Mouse (Mus musculus) gastrocnemius, postnatal 36 days (tissue): ENCODE data around the gene Kpna7. TPM values are rescaled to one million over a fixed set of nuclear protein-coding genes. Genes with fewer than 3 reads are reported as not detected.
"Not testable (repeated sequence)": the region's sequence is repeated elsewhere in the genome, so short reads cannot be mapped to it uniquely, and the experiment has no call there.

ENCODE experiments used
- DNase-seq, 2 experiments: peaks; one replicate each; pipeline ENCODE4 v3.0.0; 2022
- intact Hi-C: fragments of 180-260 bp; cut with DNase I; formaldehyde crosslinking; loops from one replicate; pipeline ENCODE4 v1.15.1; 2025
- long read RNA-seq, 2 experiments: library from polyadenylated mRNA; stranded (forward); transcript quantifications; one replicate each; pipeline ENCODE4 v2.0.0; 2021
- total RNA-seq, 2 experiments: library from RNA; stranded (reverse); gene quantifications; 2 replicates each; pipeline ENCODE4 v1.2.3; 2021

The Kpna7 gene
- total RNA-seq: not detected
- long read RNA-seq, experiment 1: 0 reads
- long read RNA-seq, experiment 2: 0 reads

DNA sequence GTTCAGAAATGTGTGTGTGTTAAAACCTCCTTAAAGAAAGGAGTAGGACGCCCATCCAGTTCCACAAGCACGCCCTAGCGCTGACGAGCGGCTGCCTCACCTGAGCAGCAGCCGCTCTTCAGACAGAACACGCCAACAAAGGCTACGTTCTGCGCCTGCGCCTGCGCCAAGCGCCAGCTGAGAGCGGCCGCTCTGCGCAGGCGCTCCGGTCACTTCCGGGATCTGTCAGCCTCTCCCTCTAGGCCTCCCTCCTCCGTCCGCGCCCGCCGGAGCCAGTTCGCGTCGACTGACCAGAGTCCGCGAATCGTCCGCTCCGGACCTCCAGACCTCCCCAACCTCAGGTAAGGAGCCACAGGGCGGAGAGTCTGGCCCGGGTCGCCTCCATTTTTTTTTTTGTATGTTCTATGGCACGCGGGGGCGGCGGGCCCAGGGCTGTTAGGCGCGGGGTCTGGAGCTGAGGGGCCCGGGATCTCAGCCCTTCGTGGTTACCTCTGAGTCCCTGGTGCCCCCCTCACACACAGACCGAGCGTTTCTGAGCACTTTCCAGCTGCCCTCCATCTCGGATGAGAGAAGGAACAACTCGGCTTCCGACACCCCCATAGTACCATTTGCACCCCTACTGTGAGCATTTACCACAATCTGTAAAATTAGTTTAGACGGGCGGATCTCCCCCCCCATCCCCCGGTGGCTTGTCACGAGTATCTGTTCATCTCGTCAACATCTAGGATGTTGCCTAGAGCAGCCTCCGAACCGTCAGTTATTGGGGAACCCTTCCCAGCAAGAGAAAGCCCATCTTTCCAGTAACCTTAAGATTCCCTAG lies at the start of gene Kpna7, which contains the start of gene Arpc1a:
Gene Kpna7, minus strand, starts transcription at position 399 of the 820 bp plus-strand sequence.
Gene Arpc1a, plus strand, starts transcription at position 199 of the 820 bp plus-strand sequence.
- intact Hi-C loops: no loop called here
- DNase-seq: peak; percentile 78 to 92

DNA sequence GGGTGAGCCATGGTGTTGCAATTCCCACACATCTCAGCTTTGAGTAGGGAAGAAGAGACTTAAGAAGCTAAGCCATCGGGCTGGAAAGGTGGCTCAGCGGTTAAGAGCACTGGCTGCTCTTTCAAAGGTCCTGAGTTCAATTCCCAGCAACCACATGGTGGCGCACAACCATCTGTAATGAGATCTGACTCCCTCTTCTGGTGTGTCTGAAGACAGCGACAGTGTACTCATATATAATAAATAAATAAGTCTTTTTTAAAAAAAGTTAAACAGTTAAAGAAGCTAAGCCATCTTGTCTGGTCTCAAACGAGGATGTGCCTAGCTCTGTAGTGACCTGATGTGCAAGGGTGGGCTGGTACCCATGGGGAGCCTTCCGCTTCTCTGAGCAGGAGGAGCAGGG lies 49.4 kb upstream of the Kpna7 start:
- DNase-seq, intact Hi-C loops: not testable (repeated sequence)

DNA sequence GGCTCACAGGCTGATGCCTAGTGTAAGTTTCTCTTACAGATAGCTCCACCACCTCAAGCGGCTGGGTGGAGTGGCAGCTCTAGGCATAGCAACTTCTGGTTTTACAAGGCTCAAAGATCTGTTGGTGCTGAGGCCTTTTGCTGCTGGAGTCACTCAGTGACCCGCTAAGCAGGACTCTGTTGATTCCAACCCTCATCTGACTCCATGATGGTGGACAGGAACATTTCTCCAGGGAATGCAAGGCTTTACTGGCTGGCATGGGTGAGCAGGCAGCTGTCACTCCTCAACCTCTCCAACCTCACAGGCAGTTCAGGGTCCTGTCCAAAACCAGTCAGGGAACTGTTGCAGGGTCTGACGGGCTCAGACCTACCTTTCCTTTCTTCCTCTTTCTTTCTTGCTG lies 47.2 kb upstream of the Kpna7 start:
- intact Hi-C loops: no loop called here
- DNase-seq: no peak

DNA sequence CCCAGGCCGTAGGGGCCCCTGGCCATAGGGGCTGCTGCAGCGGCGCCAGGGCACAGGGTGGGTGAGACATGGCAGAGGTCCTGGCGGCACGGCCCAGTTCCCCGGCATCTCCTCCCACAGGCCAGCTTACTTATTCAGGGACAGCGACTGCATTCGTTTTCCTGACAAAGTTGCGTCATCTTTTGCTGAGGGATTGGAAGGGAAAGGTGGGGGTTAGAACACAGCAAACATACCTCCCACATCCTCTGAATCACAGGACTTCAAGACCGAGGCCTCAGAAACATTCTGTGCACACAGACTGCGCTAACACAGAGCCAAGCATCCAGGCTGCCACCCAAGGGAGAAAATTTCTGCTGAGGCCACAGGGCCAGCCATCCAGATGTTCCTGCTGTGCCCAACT lies 46.4 kb upstream of the Kpna7 start:
- intact Hi-C loops: no loop called here
- no peak for DNase-seq

DNA sequence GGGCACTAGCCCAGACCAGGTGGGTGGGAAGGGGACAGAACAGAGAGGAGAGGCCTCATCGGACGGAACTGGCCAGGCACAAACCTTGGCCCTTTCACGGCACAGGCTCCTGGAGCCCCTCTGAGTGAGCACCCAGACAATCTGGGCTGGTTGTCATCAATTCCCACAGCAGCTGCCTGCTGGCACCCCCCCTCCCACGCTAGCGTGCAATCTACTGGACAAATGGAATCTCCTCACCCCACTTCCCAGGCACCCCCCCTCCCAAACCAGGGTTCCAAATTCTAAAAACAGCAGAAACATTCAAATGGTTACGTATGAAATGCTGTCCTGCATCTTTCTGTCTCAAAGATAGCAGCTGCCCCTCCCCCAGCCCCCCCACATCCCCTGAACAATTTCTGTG lies 45.9 kb upstream of the Kpna7 start:
- DNase-seq, intact Hi-C loops: not testable (repeated sequence)

DNA sequence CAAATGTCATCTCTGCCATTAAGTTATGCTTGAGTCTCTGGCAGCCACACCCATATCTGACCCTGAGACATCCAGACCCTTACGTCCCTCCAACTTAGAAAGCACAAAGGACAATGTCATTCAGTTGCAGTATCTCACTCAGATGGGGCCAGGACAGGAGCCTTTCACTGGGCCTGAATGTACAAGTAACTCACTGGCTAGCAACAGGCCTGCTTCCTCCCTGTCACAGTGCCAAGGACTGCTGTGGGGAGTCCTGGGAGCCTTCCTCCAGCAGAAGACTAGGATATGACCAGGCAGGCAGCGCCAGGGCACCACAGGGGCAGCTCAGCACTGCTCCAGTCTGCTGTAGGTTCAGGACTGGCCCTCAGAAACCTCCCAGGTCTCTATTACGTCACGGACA lies 45.3 kb upstream of the Kpna7 start:
- no peak for DNase-seq
- intact Hi-C loops: no loop called here

DNA sequence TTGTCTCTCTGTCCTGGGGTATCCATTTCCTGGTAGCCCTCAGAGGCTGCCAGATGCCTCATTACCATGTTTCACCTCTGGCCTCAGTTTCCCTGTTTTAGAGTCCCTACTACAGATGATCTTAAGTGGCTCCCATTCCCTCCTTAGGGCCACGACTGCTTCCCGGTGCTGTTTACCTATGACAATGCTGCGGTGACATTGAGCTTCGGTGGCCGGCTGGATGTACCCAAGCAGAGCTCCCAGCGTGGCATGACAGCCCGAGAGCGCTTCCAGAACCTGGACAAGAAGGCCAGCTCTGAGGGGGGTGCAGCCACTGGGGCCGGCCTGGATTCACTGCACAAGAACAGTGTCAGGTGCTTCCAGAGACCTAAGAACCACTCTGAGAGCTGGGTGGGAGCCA lies 42.8 kb upstream of the Kpna7 start:
- intact Hi-C loops: no loop called here
- DNase-seq: no peak

DNA sequence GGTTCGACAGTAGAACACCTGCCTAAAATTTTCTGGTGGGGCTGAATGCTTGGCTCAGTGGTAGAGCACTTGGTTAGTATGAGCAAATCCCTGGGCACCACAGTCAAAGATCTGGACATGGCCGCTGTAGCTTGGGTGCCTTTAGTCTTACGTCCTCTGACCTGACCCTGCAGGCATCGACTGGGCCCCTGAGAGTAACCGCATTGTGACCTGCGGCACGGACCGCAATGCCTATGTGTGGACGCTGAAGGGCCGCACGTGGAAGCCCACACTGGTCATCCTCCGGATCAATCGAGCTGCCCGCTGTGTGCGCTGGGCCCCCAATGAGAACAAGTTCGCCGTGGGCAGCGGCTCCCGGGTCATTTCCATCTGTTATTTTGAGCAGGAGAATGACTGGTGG lies 39.6 kb upstream of the Kpna7 start:
- DNase-seq: no peak
- intact Hi-C loops: no loop called here

DNA sequence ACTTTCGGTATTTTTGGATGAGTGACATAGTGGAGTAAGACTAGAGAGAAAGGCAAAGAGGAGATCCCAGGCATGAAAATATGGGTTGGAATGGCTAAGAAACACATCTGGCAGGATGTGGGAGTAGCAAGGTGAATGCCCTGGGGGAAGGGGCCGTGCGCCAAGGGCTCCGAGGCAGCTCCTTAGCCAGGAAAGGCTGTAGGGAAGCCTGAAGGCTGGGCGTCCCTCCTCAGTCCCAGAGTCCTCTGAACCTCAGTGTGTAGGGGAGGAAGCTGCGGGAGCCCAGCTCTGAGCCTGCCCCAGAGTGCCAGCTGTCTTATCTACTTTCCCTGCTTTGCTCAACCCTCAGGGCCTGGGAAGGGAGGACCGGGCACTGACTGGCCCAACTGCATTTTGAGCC lies 37.1 kb upstream of the Kpna7 start:
- no peak for DNase-seq
- intact Hi-C loops: no loop called here

DNA sequence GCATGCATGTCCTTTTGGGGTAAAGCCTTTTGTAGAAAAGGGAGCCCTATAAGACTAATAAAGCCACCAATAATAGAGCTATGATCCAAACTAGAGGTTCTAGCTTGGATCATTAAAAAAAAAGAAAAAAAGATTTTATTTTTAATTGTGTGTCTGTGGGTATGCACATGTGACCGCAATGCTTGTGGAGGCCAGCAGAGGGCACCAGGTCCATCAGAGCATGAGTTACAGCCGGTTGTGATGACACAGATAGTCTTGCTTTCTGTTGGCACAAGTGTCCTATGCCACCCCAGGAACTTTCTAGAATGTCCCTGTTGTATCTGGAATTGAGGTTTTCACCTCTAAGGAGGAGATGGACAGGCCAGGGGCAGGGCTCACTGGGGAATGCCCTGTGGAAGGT lies 35.6 kb upstream of the Kpna7 start:
- intact Hi-C loops: no loop called here
- DNase-seq: no peak

DNA sequence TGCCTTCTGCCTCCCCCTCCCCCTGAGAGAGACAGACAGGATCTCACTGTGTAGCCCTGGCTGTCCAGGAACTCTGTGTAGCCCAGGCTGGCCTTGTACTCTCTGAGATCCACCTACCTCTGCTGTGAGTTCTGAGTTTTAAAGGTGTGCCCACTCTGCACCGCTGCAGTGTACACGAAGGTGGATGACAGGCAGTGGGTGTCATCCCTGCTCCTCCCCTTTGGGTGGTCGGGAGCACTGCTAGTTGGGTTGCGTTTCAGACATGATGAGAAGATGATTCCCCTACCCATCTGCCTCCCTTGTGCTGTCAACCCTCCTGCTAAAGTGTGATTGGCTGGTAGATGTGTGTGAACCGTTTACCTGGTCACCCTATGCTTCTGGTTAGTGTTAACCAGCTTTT lies 34.6 kb upstream of the Kpna7 start:
- no peak for DNase-seq
- intact Hi-C loops: no loop called here

DNA sequence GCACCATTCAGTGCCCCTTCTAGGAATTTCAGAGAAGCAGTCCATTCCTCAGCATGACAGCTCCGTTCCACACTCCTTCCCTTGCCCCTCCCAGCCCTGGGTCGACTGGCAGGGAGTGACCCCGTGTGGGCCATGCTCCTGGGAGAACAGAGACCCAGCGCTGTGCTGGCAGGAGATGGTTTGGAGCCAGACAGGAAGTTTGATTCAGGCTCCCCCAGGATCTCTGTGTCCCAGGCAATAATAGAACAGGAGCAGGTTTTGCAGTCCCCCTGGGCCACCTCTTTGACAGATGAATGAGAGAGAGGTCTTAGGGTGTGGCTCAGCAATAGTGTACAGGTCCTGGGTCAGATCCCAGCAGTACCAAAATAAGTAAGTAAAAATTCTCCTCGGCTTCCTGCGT lies 34.2 kb upstream of the Kpna7 start:
- intact Hi-C loops: no loop called here
- DNase-seq: no peak

DNA sequence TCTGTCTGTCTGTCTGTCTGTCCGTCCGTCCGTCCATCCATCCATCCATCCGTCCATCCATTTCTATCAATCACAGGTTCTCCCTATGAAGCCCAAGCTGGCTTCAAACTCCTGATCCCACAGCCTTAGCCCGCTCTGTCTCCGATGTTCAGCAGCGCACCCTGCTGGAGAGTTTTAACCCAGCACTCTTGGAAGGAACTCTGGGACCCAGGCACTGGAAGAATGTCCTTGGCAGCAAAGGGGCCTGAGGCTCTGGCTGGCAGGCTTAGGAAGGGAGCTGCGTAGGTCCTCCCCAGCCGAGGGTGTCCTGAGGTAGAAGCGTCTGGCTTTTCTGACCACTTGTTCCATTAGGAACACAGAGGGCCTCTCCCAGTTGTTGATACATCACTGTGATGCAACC lies 33.1 kb upstream of the Kpna7 start:
- intact Hi-C loops: no loop called here
- peak; percentile 52 to 65 for DNase-seq

DNA sequence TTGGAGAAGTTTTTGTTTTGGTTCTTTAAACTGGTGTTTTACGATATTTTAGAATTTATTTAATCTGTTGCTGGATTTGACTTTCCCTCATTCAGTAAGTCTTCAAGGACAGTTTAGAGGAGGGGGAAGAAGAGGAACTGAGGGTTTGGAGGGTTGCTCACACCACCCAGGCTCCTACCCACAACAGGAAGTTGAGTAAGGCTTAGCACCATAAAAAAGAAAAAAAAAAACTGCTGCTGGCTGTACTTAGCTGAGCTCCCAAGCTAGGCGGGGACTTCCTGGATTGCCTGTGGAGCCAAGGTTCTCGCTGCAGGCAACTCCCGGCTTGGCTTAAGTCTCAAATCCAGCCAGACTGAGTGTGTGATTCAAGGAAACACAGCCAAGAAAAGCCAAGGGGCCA lies 32.5 kb upstream of the Kpna7 start:
- peak in 1 of 2 experiments; percentile 61 for DNase-seq
- intact Hi-C loops: no loop called here

DNA sequence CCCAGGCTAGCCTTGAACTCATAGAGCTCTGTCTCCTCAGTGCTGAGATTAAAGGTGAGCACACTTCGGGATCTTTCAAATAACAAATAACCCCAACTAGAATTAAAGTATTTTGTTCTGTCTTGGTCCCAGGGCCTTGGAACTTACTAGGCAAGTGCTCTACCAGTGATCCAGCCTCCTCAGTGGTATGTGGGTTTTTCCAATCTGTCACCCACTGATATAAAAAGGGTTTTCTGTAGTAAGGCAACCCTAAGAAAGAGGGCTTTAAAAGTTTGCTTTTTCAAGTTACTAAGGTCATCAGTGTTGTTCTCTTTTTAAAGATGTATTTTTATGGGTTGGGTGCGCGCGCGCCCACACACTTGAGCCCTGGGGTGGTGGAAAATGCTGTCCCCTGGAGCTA lies 31.9 kb upstream of the Kpna7 start:
- intact Hi-C loops: no loop called here
- no peak for DNase-seq

DNA sequence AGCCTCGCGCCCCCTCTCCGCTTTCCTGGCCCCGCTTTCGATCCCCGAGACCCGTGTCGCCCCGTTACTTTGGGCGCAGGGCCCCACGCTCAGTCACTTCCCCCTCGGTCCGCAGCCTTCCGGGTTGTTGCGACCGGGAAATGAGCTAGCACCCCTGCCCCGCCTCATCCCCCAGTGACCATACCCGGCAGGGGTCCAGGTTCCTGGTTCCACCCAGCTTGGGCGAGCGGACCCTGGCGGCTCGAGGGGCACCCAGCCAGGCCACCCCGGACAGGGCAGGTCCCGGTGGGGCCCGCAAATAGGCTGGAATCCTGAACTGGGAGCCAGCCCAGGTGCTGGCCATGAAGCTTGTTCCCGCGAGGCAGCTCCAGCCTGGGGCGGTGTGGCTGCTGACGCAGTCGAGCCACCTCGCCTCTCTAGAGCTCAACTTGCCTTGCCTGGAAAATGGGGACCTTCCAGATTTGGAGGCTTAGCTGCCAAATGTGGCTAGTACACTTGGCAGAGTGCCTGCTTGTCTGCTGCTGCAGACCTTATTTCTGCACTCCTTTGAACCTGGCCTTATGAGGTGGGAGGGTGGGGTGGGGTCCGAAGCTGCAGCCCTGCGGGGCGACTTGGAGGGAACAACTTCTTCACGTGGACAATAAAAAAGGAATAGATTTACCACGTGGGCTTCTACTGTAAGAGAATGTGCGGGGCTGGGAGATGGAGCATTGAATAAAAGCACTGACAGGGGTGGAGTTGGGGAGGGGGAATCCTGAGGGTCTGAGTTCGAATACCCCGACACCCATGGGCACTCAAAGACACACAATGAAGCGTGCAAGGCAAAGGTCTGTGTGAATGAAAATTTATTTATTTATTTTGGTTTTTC lies 31.0 kb upstream of the Kpna7 start:
- intact Hi-C loops: no loop called here
- DNase-seq: peak; percentile 77 to 78

DNA sequence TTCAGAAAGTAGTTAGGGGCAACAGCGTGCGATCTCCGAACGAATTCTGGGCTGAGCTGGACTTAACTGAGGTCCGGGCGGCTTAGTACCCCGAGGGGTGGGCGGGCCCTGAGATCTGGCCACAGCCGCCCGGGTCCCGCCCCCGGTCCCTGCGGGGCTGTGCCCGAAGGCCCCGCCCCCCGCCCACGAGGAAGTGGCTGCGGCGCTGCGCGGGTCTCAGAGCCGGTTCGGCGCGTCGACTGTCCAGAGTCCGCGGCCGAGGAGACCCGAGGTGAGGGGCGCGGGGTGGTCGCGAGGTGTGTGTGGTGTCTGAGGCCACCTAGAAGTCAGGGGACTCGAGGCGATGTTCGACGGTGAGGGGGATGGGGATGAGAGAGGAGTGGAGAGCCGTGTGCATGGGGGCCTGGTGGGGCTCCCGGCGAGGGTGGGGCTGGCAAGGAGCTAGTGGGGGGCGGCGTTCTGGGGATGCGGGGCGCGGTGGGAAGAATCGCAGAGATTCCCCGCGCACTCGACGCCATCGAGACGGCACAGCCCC lies 30.3 kb upstream of the Kpna7 start, which contains the start of gene Arpc1b:
Gene Arpc1b, plus strand, starts transcription at position 145 of the 535 bp plus-strand sequence.
- intact Hi-C loops: no loop called here
- peak; percentile 68 to 72 for DNase-seq

DNA sequence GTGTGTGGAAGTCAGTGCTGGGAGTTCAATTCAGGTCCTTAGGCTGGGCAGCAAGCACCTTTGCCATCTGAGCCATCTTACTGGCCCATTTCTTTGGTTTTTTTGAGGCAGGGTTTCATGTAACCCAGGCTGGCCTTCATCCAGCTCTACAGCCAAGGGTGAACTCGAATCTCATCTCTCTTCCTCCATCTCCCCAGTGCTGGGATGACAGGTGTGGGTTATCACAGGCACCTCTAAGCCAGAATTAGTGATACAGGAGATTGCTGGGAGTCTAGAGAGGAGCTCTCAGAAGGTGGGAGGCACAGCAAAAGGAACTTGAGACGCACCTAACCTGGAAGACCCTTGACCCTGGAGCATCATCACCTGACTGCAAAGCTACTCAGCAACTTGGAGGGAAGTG lies 29.6 kb upstream of the Kpna7 start:
- DNase-seq: no peak
- intact Hi-C loops: no loop called here

DNA sequence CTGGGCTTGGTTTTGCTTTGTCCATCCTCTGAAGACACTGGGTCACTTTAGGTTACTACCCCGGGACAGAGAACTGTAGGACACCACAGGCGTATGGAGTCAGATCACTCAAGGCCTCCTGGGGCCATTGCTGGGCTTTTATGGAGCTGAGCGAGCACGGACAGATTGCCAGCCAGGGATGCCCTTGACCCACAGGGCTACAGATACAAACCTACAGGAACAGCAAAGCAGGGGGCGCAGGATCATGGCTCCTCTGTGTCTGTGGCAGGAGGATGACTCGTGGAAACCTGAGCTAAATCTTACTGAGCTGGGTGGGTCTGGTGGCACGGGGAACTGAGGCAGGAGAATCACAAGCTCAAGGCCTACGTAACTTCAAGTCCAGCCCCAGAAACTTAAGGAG lies 28.7 kb upstream of the Kpna7 start:
- no peak for DNase-seq
- intact Hi-C loops: no loop called here

DNA sequence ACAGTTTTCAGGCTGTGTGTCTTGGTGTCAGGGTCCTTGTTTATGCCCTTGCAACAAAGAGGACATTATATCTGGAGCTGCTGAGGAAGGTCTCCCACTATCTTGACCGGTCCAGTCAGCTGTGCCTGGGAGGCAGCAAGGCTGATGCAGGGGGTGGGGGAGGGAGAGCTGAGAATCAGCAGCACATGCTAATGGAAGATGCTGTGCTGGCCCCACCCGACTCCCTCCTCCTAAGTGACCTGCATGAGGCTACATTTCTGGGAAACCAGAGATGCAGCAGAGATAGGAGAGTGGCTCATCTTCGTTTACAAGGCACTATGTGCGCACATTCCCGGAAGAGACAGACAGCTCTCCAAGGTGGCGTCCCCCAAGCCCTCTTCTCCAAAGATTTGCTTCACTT lies 26.6 kb upstream of the Kpna7 start:
- intact Hi-C loops: no loop called here
- no peak for DNase-seq

DNA sequence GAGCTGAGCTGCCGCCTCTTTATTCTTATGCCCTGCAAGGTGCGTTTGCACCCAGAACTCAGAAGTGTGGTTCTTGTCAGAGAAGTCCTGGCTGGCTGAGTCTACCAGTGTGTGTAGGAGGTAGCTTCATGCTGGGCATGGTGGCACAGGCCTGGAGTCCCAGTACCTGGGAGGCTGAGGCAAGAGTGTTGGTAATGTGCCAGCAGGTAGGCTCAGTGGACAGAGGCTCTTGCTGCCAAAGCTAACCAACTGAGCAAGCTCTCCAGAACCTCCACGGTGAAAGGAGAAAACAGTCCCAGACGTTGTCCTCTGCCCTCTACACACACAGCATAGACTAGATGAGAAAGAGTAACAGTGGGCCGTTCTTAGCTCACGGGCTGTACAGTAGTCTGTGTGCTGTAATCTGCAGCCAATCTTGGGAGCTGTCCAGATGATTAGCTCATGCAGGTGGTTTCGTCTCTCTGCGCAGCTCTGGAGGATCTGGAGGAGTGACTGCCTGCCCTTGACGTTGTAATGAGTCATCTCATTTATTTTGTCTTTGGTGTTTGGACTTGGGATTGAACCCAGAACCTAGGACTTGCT lies 22.0 kb upstream of the Kpna7 start:
- DNase-seq: no peak
- intact Hi-C loops: no loop called here
